Mouse (Mus musculus): ENCODE results near the gene N4bp2l2. TPM values are rescaled to one million over a fixed set of nuclear protein-coding genes. Genes with fewer than 3 reads are reported as not detected.

N4bp2l2 gene
- polyA plus RNA-seq, 1 experiment from 2014 or later = 25.5 TPM

DNA sequence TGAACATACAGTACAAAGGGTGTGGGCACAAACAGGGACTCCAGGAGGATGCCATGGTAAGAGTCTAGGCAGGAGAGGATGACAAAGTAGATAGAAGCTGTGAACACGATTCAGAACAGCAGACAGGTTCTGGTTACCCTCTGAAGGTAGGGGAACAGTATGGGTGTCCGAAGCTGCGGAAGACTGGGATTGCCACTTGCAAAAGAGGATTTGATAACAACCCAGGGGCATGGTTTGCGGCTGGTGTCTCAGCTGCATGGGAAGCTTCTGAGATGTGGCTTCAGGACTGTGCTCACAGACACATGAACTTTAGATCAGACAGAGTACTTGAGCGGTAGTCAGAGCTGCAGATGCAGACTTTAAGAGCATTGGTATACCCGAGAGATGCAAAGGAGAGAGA, 101.6 kb downstream of the N4bp2l2 start:
- Histone ChIP-seq H3K9ac (ENCODE audit: low read depth, low read length) (no peak overlapping the region), H3K4me1 (ENCODE audit: control insufficient read depth, insufficient read depth, low read depth, low read length) (no peaks in the 10 kb centered on the region), H3K9me3 (ENCODE audit: control insufficient read depth, low read length) (no peaks in the 10 kb centered on the region), H3K27me3 (replicated peaks; ENCODE audit: control insufficient read depth, insufficient read depth, low read length) (no peaks in the 10 kb centered on the region), H3K4me2 (ENCODE audit: low read length) (no peak overlapping the region), H3K36me3 (ENCODE audit: control insufficient read depth, insufficient read depth, low read length) (peaks cover 5% of the 10 kb centered on the region; the same call in 1 of the 2 replicates), H3K27ac (ENCODE audit: low read depth, low read length) (no peak overlapping the region), H3K4me3 (ENCODE audit: low read length) (no peak overlapping the region)
- ATAC-seq = no peak
- 91% methylated on average over 6 of the region's 6 CpGs for WGBS

- Histone ChIP-seq H3K27me3 (replicated peaks; ENCODE audit: control insufficient read depth, insufficient read depth, low read length) (no peaks in the 10 kb centered on the region), H3K36me3 (ENCODE audit: control insufficient read depth, insufficient read depth, low read length) (peaks cover 2% of the 10 kb centered on the region; the same call in 1 of the 2 replicates), H3K4me1 (ENCODE audit: control insufficient read depth, insufficient read depth, low read depth, low read length) (no peaks in the 10 kb centered on the region), H3K27ac (ENCODE audit: low read depth, low read length) (no peak overlapping the region), H3K9ac (ENCODE audit: low read depth, low read length) (no peak overlapping the region), H3K9me3 (ENCODE audit: control insufficient read depth, low read length) (no peaks in the 10 kb centered on the region), H3K4me2 (ENCODE audit: low read length) (no peak overlapping the region), H3K4me3 (ENCODE audit: low read length) (no peak overlapping the region)
- no peak for ATAC-seq
- WGBS = 92% methylated on average over 5 of the region's 5 CpGs
Measured at GRCm38 (mm10) chr5:150561783-150562182, 104.2 kb downstream of the N4bp2l2 start.

DNA sequence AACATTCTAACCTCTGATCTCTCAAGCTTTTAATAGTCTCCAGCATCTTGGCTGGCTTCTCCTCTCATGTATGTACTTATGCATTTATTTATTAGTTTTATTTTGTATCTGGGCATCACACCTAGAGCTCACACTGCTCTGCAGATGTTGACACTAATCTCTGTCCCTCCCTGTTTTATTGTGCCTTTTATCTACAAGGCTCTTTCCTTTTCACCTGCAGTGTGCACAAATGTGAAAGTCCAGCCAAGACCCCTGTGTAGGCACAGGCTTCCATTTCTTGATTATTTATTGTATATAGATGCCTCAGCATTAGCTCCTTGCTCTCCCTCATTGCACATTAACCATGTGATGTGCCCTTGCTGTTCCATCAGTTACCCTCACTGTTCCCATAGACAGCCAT, 104.6 kb downstream of the N4bp2l2 start:
- no peak overlapping the region for H3K4me2 ChIP-seq (ENCODE audit: low read length)

GRCm38 (mm10) chr5:150560851-150561250, 105.1 kb downstream of the N4bp2l2 start:
- H3K4me2 ChIP-seq (ENCODE audit: low read length) = no peak overlapping the region
- no peak overlapping the region for H3K9ac ChIP-seq (ENCODE audit: low read depth, low read length)
- 98% methylated on average over 5 of the region's 5 CpGs for WGBS
- ATAC-seq = no peak
- H3K27me3 ChIP-seq (replicated peaks; ENCODE audit: control insufficient read depth, insufficient read depth, low read length) = no peaks in the 10 kb centered on the region
- no peak overlapping the region for H3K4me3 ChIP-seq (ENCODE audit: low read length)
- H3K36me3 ChIP-seq (ENCODE audit: control insufficient read depth, insufficient read depth, low read length) = peaks cover 2% of the 10 kb centered on the region; the same call in 1 of the 2 replicates
- no peak overlapping the region for H3K27ac ChIP-seq (ENCODE audit: low read depth, low read length)
- no peaks in the 10 kb centered on the region for H3K9me3 ChIP-seq (ENCODE audit: control insufficient read depth, low read length)
- H3K4me1 ChIP-seq (ENCODE audit: control insufficient read depth, insufficient read depth, low read depth, low read length) = no peaks in the 10 kb centered on the region

More for the DNA sequence above, 104.6 kb downstream of the N4bp2l2 start:
- no peaks in the 10 kb centered on the region for H3K27me3 ChIP-seq (replicated peaks; ENCODE audit: control insufficient read depth, insufficient read depth, low read length)
- ATAC-seq = no peak
- no peaks in the 10 kb centered on the region for H3K4me1 ChIP-seq (ENCODE audit: control insufficient read depth, insufficient read depth, low read depth, low read length)
- no peak overlapping the region for H3K27ac ChIP-seq (ENCODE audit: low read depth, low read length)
- no peak overlapping the region for H3K4me3 ChIP-seq (ENCODE audit: low read length)
- peaks cover 2% of the 10 kb centered on the region; the same call in 1 of the 2 replicates for H3K36me3 ChIP-seq (ENCODE audit: control insufficient read depth, insufficient read depth, low read length)
- no peaks in the 10 kb centered on the region for H3K9me3 ChIP-seq (ENCODE audit: control insufficient read depth, low read length)
- no peak overlapping the region for H3K9ac ChIP-seq (ENCODE audit: low read depth, low read length)

GRCm38 (mm10) chr5:150559519-150560103, 106.4 kb downstream of the N4bp2l2 start:
- ATAC-seq = no peak
- Histone ChIP-seq H3K27ac (ENCODE audit: low read depth, low read length) (no peak overlapping the region), H3K9ac (ENCODE audit: low read depth, low read length) (no peak overlapping the region), H3K4me3 (ENCODE audit: low read length) (no peak overlapping the region), H3K9me3 (ENCODE audit: control insufficient read depth, low read length) (no peaks in the 10 kb centered on the region), H3K4me2 (ENCODE audit: low read length) (no peak overlapping the region), H3K36me3 (ENCODE audit: control insufficient read depth, insufficient read depth, low read length) (peaks cover 2% of the 10 kb centered on the region; the same call in 1 of the 2 replicates), H3K27me3 (replicated peaks; ENCODE audit: control insufficient read depth, insufficient read depth, low read length) (no peaks in the 10 kb centered on the region), H3K4me1 (ENCODE audit: control insufficient read depth, insufficient read depth, low read depth, low read length) (no peaks in the 10 kb centered on the region)
- 93% methylated on average over 6 of the region's 6 CpGs for WGBS

Other genes starting within 250 kb of the N4bp2l2 start
- gene Zar1l, start 148.0 kb downstream of the N4bp2l2 start, polyA plus RNA-seq (2015; fragmentation: Nextera tagmentation; extraction: Ambion mirVana) = not detected in 2 replicates
- gene Brca2, start 143.6 kb downstream of the N4bp2l2 start, polyA plus RNA-seq (2015; fragmentation: Nextera tagmentation; extraction: Ambion mirVana) = 9.6 and 11.4 TPM in 2 replicates
- gene N4bp2l1, start 69.0 kb downstream of the N4bp2l2 start, polyA plus RNA-seq (2015; fragmentation: Nextera tagmentation; extraction: Ambion mirVana) = 18.6 and 20.0 TPM in 2 replicates
- 26.7 and 27.5 TPM in 2 replicates for gene Pds5b, start 7.6 kb upstream of the N4bp2l2 start, polyA plus RNA-seq (2015; fragmentation: Nextera tagmentation; extraction: Ambion mirVana)

Measured in hindbrain, embryonic 16.5 days (tissue).